Mouse (Mus musculus): ENCODE measurements around the gene Dip2c. TPM values are rescaled to one million over a fixed set of nuclear protein-coding genes. Genes with fewer than 3 reads are reported as not detected.

The Dip2c gene
- total and polyA plus RNA-seq, 2 experiments from 2014 or later, result 7.1 to 63.6 TPM

GRCm38 (mm10) chr13:9261748-9262147 is 14.6 kb upstream of the Dip2c start:
- H3K27me3 ChIP-seq (ENCODE audit: control insufficient read depth, insufficient read depth, low read length), result no peaks in the 10 kb centered on the region
- no peak overlapping the region for H3K4me2 ChIP-seq (ENCODE audit: low read depth, low read length)
- H3K9ac ChIP-seq (replicated peaks; ENCODE audit: low read depth, low read length), result no peak overlapping the region
- H3K4me3 ChIP-seq (ENCODE audit: low read depth, low read length), result no peak overlapping the region
- no peak overlapping the region for H3K27ac ChIP-seq (ENCODE audit: low read depth)
- no peaks in the 10 kb centered on the region for H3K36me3 ChIP-seq (replicated peaks; ENCODE audit: control insufficient read depth, insufficient read depth, low read length)
- no peak for TF ChIP-seq EP300 (IDR thresholded peaks at IDR 0.05; ENCODE audit: low read depth)
- no peak for TF ChIP-seq CTCF (IDR thresholded peaks at IDR 0.05; ENCODE audit: low read depth)
- no peaks in the 10 kb centered on the region for H3K4me1 ChIP-seq (ENCODE audit: control insufficient read depth, insufficient read depth)
- DNase-seq (ENCODE audit: low spot score) (no peak), ATAC-seq (ENCODE audit: insufficient read depth, low read depth) (no peak)
- WGBS, result 63% methylated on average over 4 of the region's 4 CpGs
- no peaks in the 10 kb centered on the region for H3K9me3 ChIP-seq (replicated peaks; ENCODE audit: control insufficient read depth, low read length)

DNA sequence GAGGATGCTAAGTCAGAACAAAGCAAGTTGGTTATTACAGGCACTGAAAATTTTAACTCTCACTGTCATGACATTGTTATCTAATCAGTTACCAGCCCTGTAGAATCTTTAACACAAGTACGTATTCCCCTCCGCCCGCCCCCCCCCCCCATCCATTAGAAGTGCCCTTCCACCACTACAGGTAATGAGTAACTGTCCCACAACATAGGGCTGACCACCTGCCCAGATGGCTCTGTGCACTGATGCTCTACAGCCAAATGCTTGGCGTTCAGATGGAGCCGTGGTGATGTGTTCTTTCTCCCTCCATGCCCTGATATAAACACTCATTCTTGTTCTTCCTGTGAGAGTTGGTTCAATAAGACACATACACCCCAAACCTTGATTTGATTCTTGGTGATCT is 10.8 kb upstream of the Dip2c start:
- Histone ChIP-seq H3K9me3 (replicated peaks; ENCODE audit: control insufficient read depth, low read length) (no peaks in the 10 kb centered on the region), H3K4me3 (ENCODE audit: low read depth, low read length) (no peak overlapping the region), H3K4me1 (ENCODE audit: control insufficient read depth, insufficient read depth) (no peaks in the 10 kb centered on the region), H3K36me3 (replicated peaks; ENCODE audit: control insufficient read depth, insufficient read depth, low read length) (no peaks in the 10 kb centered on the region), H3K27me3 (ENCODE audit: control insufficient read depth, insufficient read depth, low read length) (no peaks in the 10 kb centered on the region), H3K4me2 (ENCODE audit: low read depth, low read length) (no peak overlapping the region), H3K9ac (replicated peaks; ENCODE audit: low read depth, low read length) (no peak overlapping the region), H3K27ac (ENCODE audit: low read depth) (no peak overlapping the region)
- WGBS, result 67% methylated on average over 5 of the region's 5 CpGs
- ATAC-seq (ENCODE audit: insufficient read depth, low read depth) (no peak), DNase-seq (ENCODE audit: low spot score) (no peak)
- no peak for TF ChIP-seq EP300 (IDR thresholded peaks at IDR 0.05; ENCODE audit: low read depth)
- no peak for TF ChIP-seq CTCF (IDR thresholded peaks at IDR 0.05; ENCODE audit: low read depth)

DNA sequence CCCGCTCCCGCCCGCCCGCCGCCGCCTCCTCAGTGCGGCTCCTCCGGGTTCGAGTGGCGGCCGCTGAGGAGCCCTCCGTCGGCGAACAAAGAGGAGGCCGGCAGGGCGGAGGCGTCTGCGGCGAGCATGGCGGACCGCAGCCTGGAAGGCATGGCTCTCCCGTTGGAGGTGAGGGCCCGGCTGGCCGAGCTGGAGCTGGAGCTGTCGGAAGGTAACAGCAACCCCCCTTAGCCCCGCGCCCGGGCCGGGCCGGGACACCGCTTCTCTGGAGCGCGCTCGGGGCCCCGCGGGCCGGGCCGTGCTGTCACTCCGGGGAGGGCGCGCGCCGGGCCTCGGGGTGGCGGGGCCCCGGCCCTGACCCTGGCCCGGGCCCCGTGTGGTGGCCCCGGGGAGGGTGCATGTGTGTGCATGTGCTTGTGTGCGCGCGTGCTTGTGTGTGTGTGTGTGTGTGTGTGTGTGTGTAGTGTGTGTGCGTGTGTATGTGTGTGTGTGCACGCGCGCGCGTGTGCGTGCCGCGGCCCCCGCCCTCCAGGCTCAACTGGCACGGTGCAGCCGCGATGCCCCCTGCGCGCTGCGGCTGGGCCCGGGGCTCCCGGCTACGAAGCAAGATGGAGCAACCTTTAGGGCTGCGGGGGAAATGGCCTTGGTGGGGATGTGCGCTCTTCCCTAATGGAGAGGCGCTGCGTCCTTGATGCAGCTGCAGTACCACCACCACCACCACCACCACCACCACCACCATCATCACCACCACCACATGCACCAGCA is 710 bp downstream of the Dip2c start:
- H3K9ac ChIP-seq (replicated peaks; ENCODE audit: low read depth, low read length), result peak overlapping the region; percentile 94
- peak overlapping the region; percentile 90 for H3K4me2 ChIP-seq (ENCODE audit: low read depth, low read length)
- no peaks in the 10 kb centered on the region for H3K9me3 ChIP-seq (replicated peaks; ENCODE audit: control insufficient read depth, low read length)
- DNase-seq (ENCODE audit: low spot score), result peak; percentile 18
- peak; percentile 63 for ATAC-seq (ENCODE audit: insufficient read depth, low read depth)
- WGBS, result under 1% methylated on average over 50 of the region's 75 CpGs
- H3K27me3 ChIP-seq (ENCODE audit: control insufficient read depth, insufficient read depth, low read length), result no peaks in the 10 kb centered on the region
- no peaks in the 10 kb centered on the region for H3K36me3 ChIP-seq (replicated peaks; ENCODE audit: control insufficient read depth, insufficient read depth, low read length)
- TF ChIP-seq EP300 (IDR thresholded peaks at IDR 0.05; ENCODE audit: low read depth) (no peak), CTCF (IDR thresholded peaks at IDR 0.05; ENCODE audit: low read depth) (no peak)
- peak overlapping the region; percentile 91 for H3K4me3 ChIP-seq (ENCODE audit: low read depth, low read length)
- H3K27ac ChIP-seq (ENCODE audit: low read depth), result peak overlapping the region; percentile 95
- H3K4me1 ChIP-seq (ENCODE audit: control insufficient read depth, insufficient read depth), result peaks cover 28% of the 10 kb centered on the region

DNA sequence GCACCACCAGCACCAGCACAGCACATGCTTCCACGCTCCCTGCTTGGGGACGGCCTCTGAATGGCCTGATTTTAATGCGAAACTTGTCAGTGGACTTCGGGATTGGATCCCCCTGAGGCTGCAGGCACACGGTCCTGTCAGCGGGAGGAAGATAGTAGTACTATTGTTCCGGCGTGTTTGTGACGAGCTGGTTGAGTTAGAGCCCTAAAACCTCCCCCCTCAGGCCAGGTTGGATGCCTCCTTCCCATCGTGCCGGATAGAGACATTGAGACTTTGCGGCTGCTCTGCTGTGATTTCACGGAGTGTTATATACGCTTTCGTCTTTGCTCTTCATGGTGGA is 1.3 kb downstream of the Dip2c start:
- peaks cover 28% of the 10 kb centered on the region for H3K4me1 ChIP-seq (ENCODE audit: control insufficient read depth, insufficient read depth)
- H3K4me3 ChIP-seq (ENCODE audit: low read depth, low read length), result peak overlapping the region; percentile 91
- peak; percentile 6 for ATAC-seq (ENCODE audit: insufficient read depth, low read depth)
- TF ChIP-seq EP300 (IDR thresholded peaks at IDR 0.05; ENCODE audit: low read depth) (no peak), CTCF (IDR thresholded peaks at IDR 0.05; ENCODE audit: low read depth) (no peak)
- WGBS, result 2% methylated on average over 15 of the region's 15 CpGs
- DNase-seq (ENCODE audit: low spot score), result peak; percentile 33
- H3K9me3 ChIP-seq (replicated peaks; ENCODE audit: control insufficient read depth, low read length), result no peaks in the 10 kb centered on the region
- H3K27ac ChIP-seq (ENCODE audit: low read depth), result peak overlapping the region; percentile 95
- H3K9ac ChIP-seq (replicated peaks; ENCODE audit: low read depth, low read length), result peak overlapping the region; percentile 94
- H3K4me2 ChIP-seq (ENCODE audit: low read depth, low read length), result peak overlapping the region; percentile 90
- no peaks in the 10 kb centered on the region for H3K36me3 ChIP-seq (replicated peaks; ENCODE audit: control insufficient read depth, insufficient read depth, low read length)
- H3K27me3 ChIP-seq (ENCODE audit: control insufficient read depth, insufficient read depth, low read length), result no peaks in the 10 kb centered on the region

DNA sequence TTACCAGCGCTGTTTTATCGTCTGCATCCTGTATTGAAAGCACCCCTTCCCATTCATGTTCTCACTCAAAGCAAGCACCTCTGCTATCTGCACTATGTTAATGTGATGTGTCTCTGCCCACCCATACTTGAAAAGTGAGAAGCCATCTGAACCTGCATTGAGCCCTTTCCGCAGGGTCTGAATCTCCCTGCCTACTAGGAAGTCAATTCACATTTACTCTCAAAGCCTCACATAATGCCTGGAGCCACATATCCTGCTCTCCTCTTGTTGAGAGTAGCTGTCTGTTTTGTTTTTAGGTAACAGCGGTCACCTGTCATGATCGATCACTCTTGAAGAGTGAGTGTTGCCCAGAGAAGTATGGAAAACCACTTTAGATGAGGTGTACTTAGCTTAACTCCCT is 2.3 kb downstream of the Dip2c start:
- H3K27me3 ChIP-seq (ENCODE audit: control insufficient read depth, insufficient read depth, low read length), result no peaks in the 10 kb centered on the region
- peak overlapping the region; percentile 90 for H3K4me2 ChIP-seq (ENCODE audit: low read depth, low read length)
- TF ChIP-seq CTCF (IDR thresholded peaks at IDR 0.05; ENCODE audit: low read depth) (no peak), EP300 (IDR thresholded peaks at IDR 0.05; ENCODE audit: low read depth) (no peak)
- ATAC-seq (ENCODE audit: insufficient read depth, low read depth), result no peak
- H3K36me3 ChIP-seq (replicated peaks; ENCODE audit: control insufficient read depth, insufficient read depth, low read length), result no peaks in the 10 kb centered on the region
- no peak overlapping the region for H3K9ac ChIP-seq (replicated peaks; ENCODE audit: low read depth, low read length)
- no peaks in the 10 kb centered on the region for H3K9me3 ChIP-seq (replicated peaks; ENCODE audit: control insufficient read depth, low read length)
- H3K4me3 ChIP-seq (ENCODE audit: low read depth, low read length), result peak overlapping the region; percentile 91
- peaks cover 28% of the 10 kb centered on the region for H3K4me1 ChIP-seq (ENCODE audit: control insufficient read depth, insufficient read depth)
- DNase-seq (ENCODE audit: low spot score), result no peak
- 67% methylated on average over 5 of the region's 5 CpGs for WGBS
- H3K27ac ChIP-seq (ENCODE audit: low read depth), result no peak overlapping the region

- no peaks in the 10 kb centered on the region for H3K9me3 ChIP-seq (replicated peaks; ENCODE audit: control insufficient read depth, low read length)
- no peak for ATAC-seq (ENCODE audit: insufficient read depth, low read depth)
- no peak overlapping the region for H3K9ac ChIP-seq (replicated peaks; ENCODE audit: low read depth, low read length)
- H3K4me3 ChIP-seq (ENCODE audit: low read depth, low read length), result no peak overlapping the region
- H3K4me1 ChIP-seq (ENCODE audit: control insufficient read depth, insufficient read depth), result peaks cover 25% of the 10 kb centered on the region
- H3K36me3 ChIP-seq (replicated peaks; ENCODE audit: control insufficient read depth, insufficient read depth, low read length), result no peaks in the 10 kb centered on the region
- DNase-seq (ENCODE audit: low spot score), result no peak
- H3K27me3 ChIP-seq (ENCODE audit: control insufficient read depth, insufficient read depth, low read length), result no peaks in the 10 kb centered on the region
- no peak overlapping the region for H3K27ac ChIP-seq (ENCODE audit: low read depth)
- no peak overlapping the region for H3K4me2 ChIP-seq (ENCODE audit: low read depth, low read length)
- no peak for TF ChIP-seq EP300 (IDR thresholded peaks at IDR 0.05; ENCODE audit: low read depth)
- no peak for TF ChIP-seq CTCF (IDR thresholded peaks at IDR 0.05; ENCODE audit: low read depth)
- WGBS, result 88% methylated on average over 13 of the region's 13 CpGs
Measured at GRCm38 (mm10) chr13:9283050-9283449, 6.7 kb downstream of the Dip2c start.

Data from heart, postnatal 0 days (tissue).